Mouse (Mus musculus): ENCODE results near the gene Cog3. TPM values are rescaled to one million over a fixed set of nuclear protein-coding genes. Genes with fewer than 3 reads are reported as not detected.

Cog3 gene
- 3.5 and 4.1 TPM in 2 replicates for polyA plus RNA-seq (2012; rRNA removed; ENCODE audit: low replicate concordance)

DNA sequence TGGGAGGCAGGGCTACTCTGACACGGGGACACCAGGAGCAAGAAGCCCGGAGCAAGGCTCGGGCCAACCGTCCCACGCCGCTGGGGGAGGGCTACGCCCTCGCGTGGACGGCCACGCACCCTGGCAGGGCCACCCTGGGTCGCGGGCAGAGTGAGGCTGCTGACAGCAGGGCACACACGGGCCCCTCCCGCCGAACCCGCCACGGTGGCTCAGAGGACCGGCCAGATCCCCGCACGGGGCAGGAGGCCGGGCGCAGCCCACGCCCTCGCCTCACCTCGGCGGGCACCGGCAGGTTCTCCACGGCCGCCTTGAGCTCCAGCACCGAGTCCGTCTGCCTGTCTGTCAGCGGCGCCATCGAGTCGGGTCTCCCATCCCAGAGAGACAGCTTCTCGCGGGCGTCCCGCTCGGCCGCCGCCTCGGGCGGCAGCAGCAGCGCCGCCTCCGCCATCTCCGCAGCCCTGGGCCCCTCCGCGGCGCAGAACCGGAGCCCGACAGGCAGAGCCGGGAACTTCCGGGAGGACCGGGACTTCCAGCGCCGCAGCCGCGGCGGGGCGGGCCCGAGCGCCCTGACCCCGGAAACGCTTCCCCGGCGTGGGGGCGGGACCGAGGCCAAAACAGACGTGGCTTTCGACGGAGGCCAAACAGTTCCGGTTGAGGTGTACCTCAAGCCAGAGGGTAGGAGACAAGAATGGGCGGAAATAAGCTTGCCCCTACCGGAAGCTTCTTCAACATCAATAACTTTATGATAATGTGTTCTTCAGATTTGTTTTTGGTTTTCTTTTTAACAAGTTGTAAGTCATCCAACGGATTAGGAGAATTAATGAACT lies at the start of gene Cog3:
TSS of gene Cog3 (minus strand) at position 527 of the 827 bp plus-strand sequence.

DNA sequence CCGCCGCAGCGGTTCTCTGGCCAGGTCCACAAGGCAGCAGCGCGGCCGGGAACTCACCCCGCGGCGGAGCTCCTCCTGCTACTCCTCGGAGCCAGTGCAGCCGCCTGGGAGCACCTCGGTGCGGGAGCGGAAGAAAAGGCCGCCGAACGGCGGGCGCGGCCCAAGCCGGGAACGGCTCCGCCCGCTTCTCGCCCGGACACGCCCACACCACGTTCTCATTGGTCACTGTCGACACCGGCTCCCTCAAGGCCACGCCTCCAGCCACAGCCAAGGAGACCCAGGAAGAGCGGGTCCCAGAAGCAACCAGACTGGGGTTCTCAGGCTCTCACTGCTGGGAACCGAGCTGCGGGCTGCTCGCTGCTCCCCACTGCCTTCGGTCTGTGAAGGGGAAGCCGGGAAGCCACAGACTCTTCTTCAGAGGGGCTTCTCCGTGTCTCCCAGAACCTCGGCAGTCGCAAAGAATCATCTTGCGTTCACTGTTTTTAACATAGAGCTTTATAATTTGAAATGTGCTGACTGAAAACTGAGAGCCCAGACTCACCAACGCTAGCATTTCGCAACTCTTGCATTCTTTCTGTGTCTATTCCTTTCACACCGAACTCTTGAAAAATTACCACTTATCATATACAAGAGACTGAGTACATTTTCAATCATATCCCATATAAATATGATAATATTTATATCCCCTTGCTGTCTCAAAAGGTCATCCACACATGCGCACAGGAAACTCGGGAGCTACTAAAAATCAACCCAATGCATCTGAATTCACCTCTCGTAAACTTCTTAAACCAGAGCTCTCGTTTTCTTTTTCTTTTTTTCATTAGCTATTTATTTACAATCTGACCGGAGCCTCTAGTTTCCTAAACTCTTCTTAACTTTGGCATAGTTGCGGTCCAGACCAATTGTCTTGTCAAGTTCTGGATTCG lies 32.8 kb upstream of the Cog3 start, which contains the start of gene Slc25a30:
TSS of gene Slc25a30 (minus strand) at position 170 of the 926 bp plus-strand sequence.

Other genes starting within 250 kb of the Cog3 start
- gene Spert, start 161.4 kb downstream of the Cog3 start, polyA plus RNA-seq (2012; rRNA removed; ENCODE audit: low replicate concordance) = not detected in 2 replicates
- not detected in 2 replicates for gene Erich6b, start 112.3 kb downstream of the Cog3 start, polyA plus RNA-seq (2012; rRNA removed; ENCODE audit: low replicate concordance)
- 0.90 and 1.1 TPM in 2 replicates for gene Slc25a30, start 32.5 kb upstream of the Cog3 start, polyA plus RNA-seq (2012; rRNA removed; ENCODE audit: low replicate concordance)
- gene Tpt1, start 90.6 kb upstream of the Cog3 start, polyA plus RNA-seq (2012; rRNA removed; ENCODE audit: low replicate concordance) = 1,834 and 2,059 TPM in 2 replicates
- gene Kctd4, start 200.5 kb upstream of the Cog3 start, polyA plus RNA-seq (2012; rRNA removed; ENCODE audit: low replicate concordance) = not detected in 2 replicates